Mouse (Mus musculus): ENCODE data around the gene Edrf1. TPM values are rescaled to one million over a fixed set of nuclear protein-coding genes. Genes with fewer than 3 reads are reported as not detected.

Edrf1 gene
- polyA plus RNA-seq (2012), result 2.9 and 3.2 TPM in 2 replicates

GRCm38 (mm10) chr7:133637361-133638305, at the start of gene Edrf1:
Edrf1 (plus strand) TSS chr7:133637543.

GRCm38 (mm10) chr7:133602058-133602457, 35.3 kb upstream of the Edrf1 start, which contains the start of gene Tex36:
Tex36 (minus strand) TSS chr7:133602158.

GRCm38 (mm10) chr7:133679961-133680360, 42.6 kb downstream of the Edrf1 start, which contains the start of gene Mmp21:
Mmp21 (minus strand) TSS chr7:133680061.

Other genes with a start within 250 kb of the Edrf1 start
- not detected in 2 replicates for gene Tex36, start 35.4 kb upstream of the Edrf1 start, polyA plus RNA-seq (2012)
- gene Mmp21, start 42.5 kb downstream of the Edrf1 start, polyA plus RNA-seq (2012), result not detected in 2 replicates
- gene Bccip, start 71.8 kb downstream of the Edrf1 start, polyA plus RNA-seq (2012), result 93.9 and 145 TPM in 2 replicates
- gene Uros, start 72.5 kb downstream of the Edrf1 start, polyA plus RNA-seq (2012), result 2.2 and 3.4 TPM in 2 replicates
- gene Fank1, start 139.3 kb downstream of the Edrf1 start, polyA plus RNA-seq (2012), result not detected in 2 replicates
- 6.1 and 6.8 TPM in 2 replicates for gene Dhx32, start 145.2 kb downstream of the Edrf1 start, polyA plus RNA-seq (2012)

Data from megakaryocyte-erythroid progenitor cell, adult 5 weeks (primary cell).